Comparison of ENCODE assay signal across 8 mouse cellular contexts in genomic region chr16:13867406-13867805, GRCm38 (mm10). TPM values are rescaled to one million over a fixed set of nuclear protein-coding genes. Genes with fewer than 3 reads are reported as not detected.
DNase-seq lines count a peak whose midpoint lies in the region; ATAC-seq and TF ChIP-seq lines count a peak whose summit lies in the region.
"Not testable (repeated sequence)": the region's sequence is repeated elsewhere in the genome, so short reads cannot be mapped to it uniquely, and the experiment has no call there.

No protein-coding gene starts in this region.

- not testable (repeated sequence) for TF ChIP-seq CTCF in liver, embryonic 14.5 days (IDR thresholded peaks at IDR 0.05; ENCODE audit: low read depth)

- peak; percentile 1 for DNase-seq in ES-E14 (ENCODE audit: low read depth, low spot score)
- peak; percentile 11 to 26 for DNase-seq in cerebellum, postnatal 14 days
- peak; percentile 25 for DNase-seq in forebrain, embryonic 14.5 days (ENCODE audit: low spot score)
- peak; percentile 34 for DNase-seq in hindbrain, embryonic 10.5 days (ENCODE audit: low spot score)
- DNase-seq in layer of hippocampus, adult 9-11 months: peak; percentile 74
- not testable (repeated sequence) for DNase-seq in liver, embryonic 14.5 days (ENCODE audit: low read depth in 3 of 3, low spot score in 3 of 3)
- peak; percentile 16 to 26 for DNase-seq in thymus, postnatal 36 days

- H3K9ac ChIP-seq in ES-E14 (ENCODE audit: insufficient read depth, low read depth, low read length, poor library complexity, severe bottlenecking); forebrain, embryonic 14.5 days (ENCODE audit: low read length); liver, embryonic 14.5 days (replicated peaks): not testable (repeated sequence)
- 0 out of 2 replicates have a peak overlapping the region, but pooled peaks have one; percentile 61 for H3K9ac ChIP-seq in neural tube, embryonic 13.5 days

- in situ Hi-C loops in ES-E14 (cut with MboI; ENCODE audit: low sequenced_read_pairs in 2 of 2, unreplicated experiment in 2 of 2): not testable (repeated sequence)

- not testable (repeated sequence) for H3K4me2 ChIP-seq in forebrain, embryonic 14.5 days (ENCODE audit: low read length)
- peak overlapping the region; percentile 39; the same call in 1 of the 2 replicates for H3K4me2 ChIP-seq in liver, embryonic 14.5 days (ENCODE audit: low read depth)
- peak overlapping the region; percentile 52 for H3K4me2 ChIP-seq in neural tube, embryonic 13.5 days

- H3K9me3 ChIP-seq in ES-E14 (ENCODE audit: control insufficient read depth, insufficient read depth, low read depth, low read length); forebrain, embryonic 14.5 days (replicated peaks; ENCODE audit: control insufficient read depth, low read length); hindbrain, embryonic 10.5 days; liver, embryonic 14.5 days (ENCODE audit: control insufficient read depth, low read length); neural tube, embryonic 13.5 days: not testable (repeated sequence)

- not testable (repeated sequence) for TF ChIP-seq EP300 in liver, embryonic 14.5 days (IDR thresholded peaks at IDR 0.05; ENCODE audit: low read depth)

- peak overlapping the region in 1 of 2 experiments; percentile 63; a peak in 2 of 4 replicates for H3K4me3 ChIP-seq in ES-E14 (ENCODE audit: insufficient read depth in 1 of 2, low read depth in 1 of 2, low read length in 2 of 2, poor library complexity in 1 of 2, severe bottlenecking in 1 of 2)
- H3K4me3 ChIP-seq in forebrain, embryonic 14.5 days (ENCODE audit: low read depth, low read length); liver, embryonic 14.5 days (ENCODE audit: insufficient read depth in 1 of 2, low read depth in 2 of 2, low read length in 2 of 2): not testable (repeated sequence)
- peak overlapping the region; percentile 55; the same call in 1 of the 2 replicates for H3K4me3 ChIP-seq in hindbrain, embryonic 10.5 days
- H3K4me3 ChIP-seq in neural tube, embryonic 13.5 days: peak overlapping the region; percentile 32

- H3K27ac ChIP-seq in ES-E14 (ENCODE audit: insufficient read depth, low read depth, low read length, poor library complexity, severe bottlenecking); forebrain, embryonic 14.5 days (ENCODE audit: low read depth, low read length); liver, embryonic 14.5 days: not testable (repeated sequence)
- H3K27ac ChIP-seq in hindbrain, embryonic 10.5 days: peak overlapping the region; percentile 85; the same call in 1 of the 2 replicates
- H3K27ac ChIP-seq in neural tube, embryonic 13.5 days (replicated peaks): peak overlapping the region; percentile 78

- not testable (repeated sequence) for H3K27me3 ChIP-seq in forebrain, embryonic 14.5 days (replicated peaks; ENCODE audit: control insufficient read depth, insufficient read depth, low read length); hindbrain, embryonic 10.5 days (ENCODE audit: insufficient read depth, poor library complexity, severe bottlenecking); liver, embryonic 14.5 days (ENCODE audit: control insufficient read depth, insufficient read depth, low read length); neural tube, embryonic 13.5 days

- H3K4me1 ChIP-seq in ES-E14 (ENCODE audit: control insufficient read depth in 2 of 2, insufficient read depth in 2 of 2, low read length in 2 of 2, poor library complexity in 1 of 2); forebrain, embryonic 14.5 days (ENCODE audit: control insufficient read depth, insufficient read depth, low read length); liver, embryonic 14.5 days (replicated peaks; ENCODE audit: control insufficient read depth in 2 of 2, insufficient read depth in 2 of 2, low read length in 1 of 2); neural tube, embryonic 13.5 days (replicated peaks): not testable (repeated sequence)
- H3K4me1 ChIP-seq in hindbrain, embryonic 10.5 days (replicated peaks): peaks cover 11% of the 10 kb centered on the region

- WGBS in forebrain, embryonic 14.5 days: 12% methylated on average over 5 of the region's 5 CpGs
- 9% methylated on average over 5 of the region's 5 CpGs for WGBS in hindbrain, embryonic 10.5 days
- 51% methylated on average over 5 of the region's 5 CpGs for WGBS in liver, embryonic 14.5 days (ENCODE audit: insufficient replicate concordance)
- WGBS in neural tube, embryonic 13.5 days: 11% methylated on average over 5 of the region's 5 CpGs

- H3K36me3 ChIP-seq in ES-E14 (ENCODE audit: control insufficient read depth, insufficient read depth, low read length, poor library complexity, severe bottlenecking); liver, embryonic 14.5 days (replicated peaks; ENCODE audit: control insufficient read depth, insufficient read depth, low read depth): not testable (repeated sequence)
- peaks cover 14% of the 10 kb centered on the region for H3K36me3 ChIP-seq in forebrain, embryonic 14.5 days (ENCODE audit: control insufficient read depth, insufficient read depth, low read length)
- peaks cover 41% of the 10 kb centered on the region for H3K36me3 ChIP-seq in hindbrain, embryonic 10.5 days
- H3K36me3 ChIP-seq in neural tube, embryonic 13.5 days: peaks cover 37% of the 10 kb centered on the region

- ATAC-seq in forebrain, embryonic 14.5 days: peak; percentile 63; the same call in 1 of the 2 replicates
- ATAC-seq in liver, embryonic 14.5 days (ENCODE audit: insufficient read depth): not testable (repeated sequence)
- ATAC-seq in neural tube, embryonic 13.5 days (ENCODE audit: low read depth): peak; percentile 94

RNA-seq across cellular contexts. Expression of gene Pdxdc1, which starts 35.5 kb away (rescaled TPM):
- total RNA-seq in ES-E14 (2012; rRNA removed): 50.8 and 88.3 TPM in 2 replicates
- 62.2 and 66.4 TPM in 2 replicates for polyA plus RNA-seq in forebrain, embryonic 14.5 days (2014; fragmentation: Nextera tagmentation; extraction: Ambion mirVana)
- 68.7 and 71.7 TPM in 2 replicates for polyA plus RNA-seq in hindbrain, embryonic 10.5 days (2016; fragmentation: Nextera tagmentation; extraction: Ambion mirVana)
- polyA plus RNA-seq in liver, embryonic 14.5 days (2012; rRNA removed): 16.3 and 16.6 TPM in 2 replicates
- 20.9 and 21.7 TPM in 2 replicates for polyA plus RNA-seq in liver, embryonic 14.5 days (2014; fragmentation: Nextera tagmentation; extraction: Ambion mirVana)
- polyA plus RNA-seq in neural tube, embryonic 13.5 days (2015; fragmentation: Nextera tagmentation; extraction: Ambion mirVana): 66.0 and 78.6 TPM in 2 replicates

RNA-seq across cellular contexts. Expression of gene Mpv17l, which starts 35.6 kb away (rescaled TPM):
- total RNA-seq in ES-E14 (2012; rRNA removed): 8.4 and 13.9 TPM in 2 replicates
- 11.8 and 12.1 TPM in 2 replicates for polyA plus RNA-seq in forebrain, embryonic 14.5 days (2014; fragmentation: Nextera tagmentation; extraction: Ambion mirVana)
- 3.3 and 4.6 TPM in 2 replicates for polyA plus RNA-seq in hindbrain, embryonic 10.5 days (2016; fragmentation: Nextera tagmentation; extraction: Ambion mirVana)
- 0.54 and 0.75 TPM in 2 replicates for polyA plus RNA-seq in liver, embryonic 14.5 days (2012; rRNA removed)
- polyA plus RNA-seq in liver, embryonic 14.5 days (2014; fragmentation: Nextera tagmentation; extraction: Ambion mirVana): 1.5 and 1.6 TPM in 2 replicates
- 17.2 and 17.7 TPM in 2 replicates for polyA plus RNA-seq in neural tube, embryonic 13.5 days (2015; fragmentation: Nextera tagmentation; extraction: Ambion mirVana)

RNA-seq across cellular contexts. Expression of gene Ntan1, which starts 48.8 kb away (rescaled TPM):
- 48.2 and 54.2 TPM in 2 replicates for total RNA-seq in ES-E14 (2012; rRNA removed)
- polyA plus RNA-seq in forebrain, embryonic 14.5 days (2014; fragmentation: Nextera tagmentation; extraction: Ambion mirVana): 218 and 239 TPM in 2 replicates
- 137 and 169 TPM in 2 replicates for polyA plus RNA-seq in hindbrain, embryonic 10.5 days (2016; fragmentation: Nextera tagmentation; extraction: Ambion mirVana)
- polyA plus RNA-seq in liver, embryonic 14.5 days (2012; rRNA removed): 15.9 and 16.0 TPM in 2 replicates
- polyA plus RNA-seq in liver, embryonic 14.5 days (2014; fragmentation: Nextera tagmentation; extraction: Ambion mirVana): 40.6 and 41.7 TPM in 2 replicates
- polyA plus RNA-seq in neural tube, embryonic 13.5 days (2015; fragmentation: Nextera tagmentation; extraction: Ambion mirVana): 219 and 225 TPM in 2 replicates
